Mouse (Mus musculus) heart, embryonic 13.5 days (tissue): ENCODE measurements around the gene Angptl4. TPM values are rescaled to one million over a fixed set of nuclear protein-coding genes. Genes with fewer than 3 reads are reported as not detected.
A peak's percentile ranks its signal among the peaks of the same experiment; 100 is the strongest.

Experiments used
- ATAC-seq: fragments of 200-750 bp; cut with Nextera tagmentation; 2 replicates; pipeline ENCODE4 v1.8.0; 2017; ENCODE audit warnings: moderate TSS enrichment; ENCODE audit not compliant: insufficient number of reproducible peaks, low FRiP score, low TSS enrichment; ENCODE audit errors: extremely low read depth
- H3K27ac ChIP-seq: fragments of 300-500 bp; sonication (generic); replicated peaks from 2 replicates; pipeline ENCODE4 v1.5.1; 2015; ENCODE audit warnings: moderate library complexity, mild to moderate bottlenecking, inconsistent platforms
- H3K27me3 ChIP-seq: fragments of 300-500 bp; sonication (generic); replicated peaks from 2 replicates; pipeline ENCODE4 v1.6.1; 2015; ENCODE audit warnings: mild to moderate bottlenecking, inconsistent platforms
- H3K36me3 ChIP-seq: fragments of 300-500 bp; sonication (generic); 2 replicates; pipeline ENCODE4 v1.6.1; 2015; ENCODE audit warnings: mild to moderate bottlenecking, inconsistent platforms
- H3K4me1 ChIP-seq: fragments of 300-500 bp; sonication (generic); 2 replicates; pipeline ENCODE4 v1.6.1; 2015; ENCODE audit warnings: inconsistent platforms
- H3K4me2 ChIP-seq: fragments of 300-500 bp; sonication (generic); 2 replicates; pipeline ENCODE4 v1.6.1; 2015; ENCODE audit warnings: inconsistent platforms, mild to moderate bottlenecking, moderate library complexity
- H3K4me3 ChIP-seq: fragments of 300-500 bp; sonication (generic); 2 replicates; pipeline ENCODE4 v1.5.1; 2015; ENCODE audit warnings: moderate library complexity, mild to moderate bottlenecking, inconsistent platforms
- H3K9ac ChIP-seq: fragments of 300-500 bp; sonication (generic); 2 replicates; pipeline ENCODE4 v1.6.1; 2015; ENCODE audit warnings: inconsistent platforms, mild to moderate bottlenecking, moderate library complexity
- H3K9me3 ChIP-seq: fragments of 300-500 bp; sonication (generic); 2 replicates; pipeline ENCODE4 v1.6.1; 2016; ENCODE audit warnings: inconsistent platforms
- WGBS: fragments of 180-500 bp; shearing (Covaris S2); methylation state at CpG from one replicate; pipeline ENCODE4 v1.1.7; 2015; ENCODE audit warnings: mixed read lengths; 5-methylcytosine and 5-hydroxymethylcytosine counted together
- polyA plus RNA-seq: library from polyadenylated mRNA; unstranded; fragments of >200 nt; fragmentation: Nextera tagmentation; extraction: Ambion mirVana; gene quantifications from 2 replicates; pipeline ENCODE4 v1.2.1, GENCODE M21; 2015

Gene Angptl4
- polyA plus RNA-seq, 1 experiment from 2014 or later, result 17.8 TPM

GRCm38 (mm10) chr17:33774573-33775155 lies 7.0 kb downstream of the Angptl4 start:
- Histone ChIP-seq H3K9ac (no peak overlapping the region), H3K4me2 (no peak overlapping the region), H3K9me3 (no peaks in the 10 kb centered on the region), H3K4me3 (no peak overlapping the region), H3K27me3 (no peaks in the 10 kb centered on the region), H3K4me1 (peaks cover 19% of the 10 kb centered on the region), H3K36me3 (peaks cover 35% of the 10 kb centered on the region), H3K27ac (no peak overlapping the region)
- 83% methylated on average over 8 of the region's 8 CpGs for WGBS
- ATAC-seq, result no peak

GRCm38 (mm10) chr17:33773871-33774572 lies 7.6 kb downstream of the Angptl4 start:
- no peaks in the 10 kb centered on the region for H3K27me3 ChIP-seq
- 80% methylated on average over 6 of the region's 6 CpGs for WGBS
- H3K4me3 ChIP-seq, result no peak overlapping the region
- no peak overlapping the region for H3K4me2 ChIP-seq
- no peak overlapping the region for H3K27ac ChIP-seq
- no peak for ATAC-seq
- no peak overlapping the region for H3K9ac ChIP-seq
- H3K4me1 ChIP-seq, result peaks cover 12% of the 10 kb centered on the region
- H3K9me3 ChIP-seq, result no peaks in the 10 kb centered on the region
- peaks cover 35% of the 10 kb centered on the region for H3K36me3 ChIP-seq

GRCm38 (mm10) chr17:33773426-33773825 lies 8.2 kb downstream of the Angptl4 start:
- Histone ChIP-seq H3K4me3 (no peak overlapping the region), H3K27me3 (no peaks in the 10 kb centered on the region), H3K4me1 (peaks cover 6% of the 10 kb centered on the region), H3K9me3 (no peaks in the 10 kb centered on the region), H3K27ac (no peak overlapping the region), H3K9ac (no peak overlapping the region), H3K36me3 (peaks cover 35% of the 10 kb centered on the region), H3K4me2 (no peak overlapping the region)
- 72% methylated on average over 6 of the region's 6 CpGs for WGBS
- ATAC-seq, result no peak

- Histone ChIP-seq H3K4me1 (no peaks in the 10 kb centered on the region), H3K36me3 (peaks cover 19% of the 10 kb centered on the region), H3K4me2 (no peak overlapping the region), H3K4me3 (no peak overlapping the region), H3K27ac (no peak overlapping the region), H3K27me3 (no peaks in the 10 kb centered on the region), H3K9ac (no peak overlapping the region), H3K9me3 (no peaks in the 10 kb centered on the region)
- WGBS, result 80% methylated on average over 4 of the region's 4 CpGs
- ATAC-seq, result no peak
These were observed 10.0 kb downstream of the Angptl4 start for GRCm38 (mm10) chr17:33771617-33772016.

GRCm38 (mm10) chr17:33766389-33766788 lies 15.2 kb downstream of the Angptl4 start:
- 70% methylated on average over 3 of the region's 3 CpGs for WGBS
- Histone ChIP-seq H3K27me3 (no peaks in the 10 kb centered on the region), H3K9ac (no peak overlapping the region), H3K4me3 (no peak overlapping the region), H3K9me3 (no peaks in the 10 kb centered on the region), H3K4me2 (no peak overlapping the region), H3K27ac (no peak overlapping the region), H3K4me1 (no peaks in the 10 kb centered on the region), H3K36me3 (no peaks in the 10 kb centered on the region)
- no peak for ATAC-seq

GRCm38 (mm10) chr17:33760255-33761165 lies 21.1 kb downstream of the Angptl4 start, which contains the start of gene Rab11b:
Gene Rab11b (minus strand): TSS chr17:33760530.
- Histone ChIP-seq H3K4me2 (peak within 1 kb of the TSS; percentile 91), H3K4me3 (peak within 1 kb of the TSS; percentile 69), H3K4me1 (peaks cover 45% of the 10 kb centered on the region), H3K36me3 (peaks cover 3% of the 10 kb centered on the region; the same call in 1 of the 2 replicates), H3K27me3 (no peaks in the 10 kb centered on the region), H3K9me3 (no peaks in the 10 kb centered on the region), H3K9ac (peak within 1 kb of the TSS; percentile 94), H3K27ac (peak within 1 kb of the TSS; percentile 99)
- 2% methylated on average over 35 of the region's 35 CpGs for WGBS
- peak; percentile 98 for ATAC-seq

- H3K27me3 ChIP-seq, result no peaks in the 10 kb centered on the region
- peak overlapping the region; percentile 69 for H3K4me3 ChIP-seq
- H3K9ac ChIP-seq, result peak overlapping the region; percentile 94
- WGBS, result under 1% methylated on average over 33 of the region's 38 CpGs
- H3K4me1 ChIP-seq, result peaks cover 50% of the 10 kb centered on the region
- H3K4me2 ChIP-seq, result peak overlapping the region; percentile 91
- H3K27ac ChIP-seq, result peak overlapping the region; percentile 99
- H3K36me3 ChIP-seq, result peaks cover 3% of the 10 kb centered on the region; the same call in 1 of the 2 replicates
- no peaks in the 10 kb centered on the region for H3K9me3 ChIP-seq
- ATAC-seq, result peak; percentile 82
These were observed 21.8 kb downstream of the Angptl4 start for GRCm38 (mm10) chr17:33759767-33760254.

GRCm38 (mm10) chr17:33757231-33757630 lies 24.4 kb downstream of the Angptl4 start:
- Histone ChIP-seq H3K4me1 (peaks cover 75% of the 10 kb centered on the region), H3K4me2 (peak overlapping the region; percentile 44), H3K9me3 (no peaks in the 10 kb centered on the region), H3K9ac (peak overlapping the region; percentile 41), H3K27ac (peak overlapping the region; percentile 32; the same call in 1 of the 2 replicates), H3K4me3 (peak overlapping the region; percentile 4; the same call in 1 of the 2 replicates), H3K27me3 (no peaks in the 10 kb centered on the region), H3K36me3 (peaks cover 3% of the 10 kb centered on the region; the same call in 1 of the 2 replicates)
- 44% methylated on average over 4 of the region's 4 CpGs for WGBS
- no peak for ATAC-seq

GRCm38 (mm10) chr17:33756108-33756790 lies 25.4 kb downstream of the Angptl4 start:
- no peak for ATAC-seq
- Histone ChIP-seq H3K27ac (peak overlapping the region; percentile 32; the same call in 1 of the 2 replicates), H3K4me1 (peaks cover 75% of the 10 kb centered on the region), H3K9ac (peak overlapping the region; percentile 24; the same call in 1 of the 2 replicates), H3K4me2 (peak overlapping the region; percentile 44; the same call in 1 of the 2 replicates), H3K9me3 (no peaks in the 10 kb centered on the region), H3K36me3 (peaks cover 3% of the 10 kb centered on the region), H3K4me3 (no peak overlapping the region), H3K27me3 (no peaks in the 10 kb centered on the region)
- WGBS, result 83% methylated on average over 3 of the region's 3 CpGs

GRCm38 (mm10) chr17:33755418-33756107 lies 26.1 kb downstream of the Angptl4 start:
- Histone ChIP-seq H3K9me3 (no peaks in the 10 kb centered on the region), H3K4me1 (peaks cover 78% of the 10 kb centered on the region), H3K4me2 (no peak overlapping the region), H3K27me3 (no peaks in the 10 kb centered on the region), H3K4me3 (no peak overlapping the region), H3K27ac (no peak overlapping the region), H3K36me3 (peaks cover 10% of the 10 kb centered on the region), H3K9ac (no peak overlapping the region)
- 86% methylated on average over 10 of the region's 10 CpGs for WGBS
- ATAC-seq, result no peak
